Mouse (Mus musculus): Measurements from ENCODE around the gene Trappc10. TPM values are rescaled to one million over a fixed set of nuclear protein-coding genes. Genes with fewer than 3 reads are reported as not detected.

Trappc10 gene
- polyA plus RNA-seq, 1 experiment from 2014 or later: 28.4 TPM

Other genes with a start within 250 kb of the Trappc10 start
- 112 and 133 TPM in 2 replicates for gene Pfkl, start 234.6 kb downstream of the Trappc10 start, polyA plus RNA-seq (2015; fragmentation: Nextera tagmentation; extraction: Ambion mirVana)
- gene Dnmt3l, start 202.7 kb downstream of the Trappc10 start, polyA plus RNA-seq (2015; fragmentation: Nextera tagmentation; extraction: Ambion mirVana): 0.09 TPM in 1 of 2 replicates, not detected in the other
- gene Aire, start 201.0 kb downstream of the Trappc10 start, polyA plus RNA-seq (2015; fragmentation: Nextera tagmentation; extraction: Ambion mirVana): 0.18 and 2.5 TPM in 2 replicates
- gene Icosl, start 175.3 kb downstream of the Trappc10 start, polyA plus RNA-seq (2015; fragmentation: Nextera tagmentation; extraction: Ambion mirVana): 0.81 and 3.0 TPM in 2 replicates
- 31.2 and 34.5 TPM in 2 replicates for gene D10Jhu81e, start 74.9 kb downstream of the Trappc10 start, polyA plus RNA-seq (2015; fragmentation: Nextera tagmentation; extraction: Ambion mirVana)
- gene Pwp2, start 59.5 kb downstream of the Trappc10 start, polyA plus RNA-seq (2015; fragmentation: Nextera tagmentation; extraction: Ambion mirVana): 14.8 and 19.0 TPM in 2 replicates
- 77.4 and 77.6 TPM in 2 replicates for gene Agpat3, start 107.8 kb upstream of the Trappc10 start, polyA plus RNA-seq (2015; fragmentation: Nextera tagmentation; extraction: Ambion mirVana)
- 413 and 414 TPM in 2 replicates for gene Rrp1, start 168.4 kb upstream of the Trappc10 start, polyA plus RNA-seq (2015; fragmentation: Nextera tagmentation; extraction: Ambion mirVana)
- gene Cstb, start 181.0 kb upstream of the Trappc10 start, polyA plus RNA-seq (2015; fragmentation: Nextera tagmentation; extraction: Ambion mirVana): 97.0 and 207 TPM in 2 replicates
- gene Pdxk, start 220.3 kb upstream of the Trappc10 start, polyA plus RNA-seq (2015; fragmentation: Nextera tagmentation; extraction: Ambion mirVana): 48.4 and 49.2 TPM in 2 replicates

All from neural tube, embryonic 15.5 days (tissue).